Mouse (Mus musculus): ENCODE data around the gene Gm49396.

- no peak for TF ChIP-seq CTCF (IDR thresholded peaks at IDR 0.05)
- TF ChIP-seq EP300 (IDR thresholded peaks at IDR 0.05) = no peak
Observed at GRCm38 (mm10) chr7:30598786-30599185, 35.6 kb downstream of the Gm49396 start, which contains the start of gene Zbtb32.
